Mouse (Mus musculus) monocyte, adult 2 months (primary cell): ENCODE results near the gene Barhl1.

Source experiments
- DNase-seq, 2 experiments: peaks; one replicate each; pipeline ENCODE4 v3.0.0; 2022; ENCODE audit warnings: low spot score in 2 of 2, low read depth in 1 of 2

Barhl1 gene

GRCm38 (mm10) chr2:28863857-28864256 is 52.6 kb downstream of the Barhl1 start:
- DNase-seq = no peak

GRCm38 (mm10) chr2:28860678-28861423 is 55.6 kb downstream of the Barhl1 start:
- DNase-seq = no peak

- DNase-seq = no peak
These were observed 57.2 kb downstream of the Barhl1 start for GRCm38 (mm10) chr2:28859303-28859702.
